Mouse (Mus musculus): ENCODE data around the gene Gm49380.

Gene Gm49380

GRCm38 (mm10) chr9:44113105-44113789 is at the start of gene Gm49380, which contains the start of gene Rnf26:
Gene Gm49380, minus strand, starts transcription at chr9:44113500.
Gene Rnf26, minus strand, starts transcription at chr9:44113517.
- DNase-seq (ENCODE audit: low read depth, low spot score), result peak; percentile 97

GRCm38 (mm10) chr9:44159886-44160285 is 46.6 kb upstream of the Gm49380 start:
- DNase-seq (ENCODE audit: low read depth, low spot score), result no peak

GRCm38 (mm10) chr9:44147290-44147689 is 34.0 kb upstream of the Gm49380 start:
- peak; percentile 28 for DNase-seq (ENCODE audit: low read depth, low spot score)

GRCm38 (mm10) chr9:44144718-44145060 is 31.4 kb upstream of the Gm49380 start:
- no peak for DNase-seq (ENCODE audit: low read depth, low spot score)

- no peak for DNase-seq (ENCODE audit: low read depth, low spot score)
Measured at GRCm38 (mm10) chr9:44144023-44144717, 30.9 kb upstream of the Gm49380 start.

- no peak for DNase-seq (ENCODE audit: low read depth, low spot score)
Measured at GRCm38 (mm10) chr9:44143421-44143820, 30.1 kb upstream of the Gm49380 start.

- no peak for DNase-seq (ENCODE audit: low read depth, low spot score)
Measured at GRCm38 (mm10) chr9:44141951-44142350, 28.7 kb upstream of the Gm49380 start.

- DNase-seq (ENCODE audit: low read depth, low spot score), result no peak
Measured at GRCm38 (mm10) chr9:44137846-44138245, 24.5 kb upstream of the Gm49380 start.

GRCm38 (mm10) chr9:44135731-44136411 is 22.6 kb upstream of the Gm49380 start:
- no peak for DNase-seq (ENCODE audit: low read depth, low spot score)

GRCm38 (mm10) chr9:44134851-44135730 is 21.8 kb upstream of the Gm49380 start:
- DNase-seq (ENCODE audit: low read depth, low spot score), result peak; percentile 29

- DNase-seq (ENCODE audit: low read depth, low spot score), result no peak
Measured at GRCm38 (mm10) chr9:44134101-44134850, 21.0 kb upstream of the Gm49380 start, which contains the start of gene Mcam. Gene Mcam, plus strand, starts transcription at chr9:44134469.

- no peak for DNase-seq (ENCODE audit: low read depth, low spot score)
Measured at GRCm38 (mm10) chr9:44133287-44133686, 20.0 kb upstream of the Gm49380 start.

- no peak for DNase-seq (ENCODE audit: low read depth, low spot score)
Measured at GRCm38 (mm10) chr9:44132200-44132599, 18.9 kb upstream of the Gm49380 start.

- DNase-seq (ENCODE audit: low read depth, low spot score), result no peak
Measured at GRCm38 (mm10) chr9:44131276-44131590, 17.9 kb upstream of the Gm49380 start.

GRCm38 (mm10) chr9:44130581-44131275 is 17.4 kb upstream of the Gm49380 start:
- DNase-seq (ENCODE audit: low read depth, low spot score), result no peak

- no peak for DNase-seq (ENCODE audit: low read depth, low spot score)
Measured at GRCm38 (mm10) chr9:44130034-44130433, 16.7 kb upstream of the Gm49380 start.

GRCm38 (mm10) chr9:44129633-44130032 is 16.3 kb upstream of the Gm49380 start:
- no peak for DNase-seq (ENCODE audit: low read depth, low spot score)

GRCm38 (mm10) chr9:44127351-44127801 is 14.1 kb upstream of the Gm49380 start:
- no peak for DNase-seq (ENCODE audit: low read depth, low spot score)

- DNase-seq (ENCODE audit: low read depth, low spot score), result no peak
Measured at GRCm38 (mm10) chr9:44126746-44127145, 13.4 kb upstream of the Gm49380 start.
